Mouse (Mus musculus) CH12.LX (cell line): ENCODE measurements around the gene Ttyh3.

Experiments
- BHLHE40 ChIP-seq: IDR thresholded peaks from 2 replicates; pipeline ENCODE4 v1.6.1; 2011; ENCODE audit warnings: mild to moderate bottlenecking, low read depth, low read length, improper control_type of control experiment
- CTCF ChIP-seq, 2 experiments: IDR thresholded peaks in 1 of 2; conservative IDR thresholded peaks in 1 of 2; 2 replicates each; pipeline ENCODE4 v1.5.1; 2011 to 2012; ENCODE audit warnings: low read depth in 2 of 2, low read length in 2 of 2, improper control_type of control experiment in 1 of 2, inconsistent platforms in 1 of 2, mild to moderate bottlenecking in 1 of 2, moderate library complexity in 1 of 2
- E2F4 ChIP-seq: IDR thresholded peaks from 2 replicates; pipeline ENCODE4 v1.6.1; 2011; ENCODE audit warnings: low read depth, low read length, improper control_type of control experiment; ENCODE audit not compliant: insufficient replicate concordance
- HCFC1 ChIP-seq: IDR thresholded peaks from 2 replicates; pipeline ENCODE4 v1.6.1; 2012; ENCODE audit warnings: low read depth, mild to moderate bottlenecking, inconsistent platforms, low read length, improper control_type of control experiment
- JUND ChIP-seq: conservative IDR thresholded peaks from 2 replicates; pipeline ENCODE4 v1.6.1; 2011; ENCODE audit warnings: low read depth, low read length, improper control_type of control experiment
- MAFK ChIP-seq: IDR thresholded peaks from 2 replicates; pipeline ENCODE4 v1.6.1; 2011; ENCODE audit warnings: low read length, improper control_type of control experiment; ENCODE audit not compliant: insufficient replicate concordance
- RCOR1 ChIP-seq: conservative IDR thresholded peaks from 2 replicates; pipeline ENCODE4 v1.6.1; 2012; ENCODE audit warnings: low read depth, mild to moderate bottlenecking, inconsistent platforms, low read length, improper control_type of control experiment
- ZKSCAN1 ChIP-seq: IDR thresholded peaks from 2 replicates; pipeline ENCODE4 v1.6.1; 2012; ENCODE audit warnings: low read depth, inconsistent platforms, low read length, improper control_type of control experiment, borderline replicate concordance

DNA sequence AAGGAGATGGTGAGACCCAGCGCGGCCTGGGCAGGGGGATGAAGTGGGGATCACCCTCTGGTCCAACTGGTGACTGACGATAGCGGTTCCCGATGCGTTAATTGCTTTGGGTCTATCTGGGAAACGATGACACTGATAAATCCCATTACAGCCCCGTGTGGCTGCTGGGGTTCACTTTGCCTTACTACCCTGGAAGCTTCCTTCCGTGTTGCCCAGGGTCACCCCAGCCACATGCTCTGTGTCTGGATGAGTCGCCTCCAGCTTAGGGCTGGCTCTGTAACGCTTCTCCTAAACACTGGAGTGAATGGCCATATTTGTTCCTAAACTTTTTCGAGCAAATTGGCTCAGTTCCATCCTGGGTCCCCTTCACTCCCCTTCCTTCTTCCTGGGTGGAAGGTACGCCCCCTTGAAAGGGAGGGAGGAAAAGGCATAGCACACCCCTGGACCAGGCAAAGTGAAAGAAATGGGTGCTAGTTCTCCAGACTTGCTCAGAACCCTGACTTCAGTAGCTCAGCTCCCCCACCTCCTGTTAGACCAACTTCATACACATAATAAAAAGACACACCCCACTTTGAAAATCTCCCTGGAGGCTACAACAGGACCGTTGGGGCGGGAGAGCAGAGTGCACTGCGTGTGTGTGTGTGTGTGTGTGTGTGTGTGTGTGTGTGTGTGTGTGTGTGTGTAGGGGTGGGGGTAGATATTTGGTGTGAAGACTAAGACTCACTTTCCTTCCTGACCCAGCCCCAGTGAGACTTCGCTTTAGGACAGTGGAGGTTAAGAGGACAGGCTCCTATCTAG, 40.8 kb downstream of the Ttyh3 start:
- TF ChIP-seq E2F4 (no peak), HCFC1 (no peak), BHLHE40 (no peak), MAFK (no peak), JUND (no peak), RCOR1 (no peak), CTCF (conservative IDR thresholded peaks at IDR 0.05 in 1 of 2, IDR thresholded peaks at IDR 0.05 in 1 of 2; ENCODE audit: low read depth in 2 of 2, low read length in 2 of 2) (no peak), ZKSCAN1 (no peak)
